8 mouse cellular contexts compared by ENCODE assay signal in the genomic region with DNA sequence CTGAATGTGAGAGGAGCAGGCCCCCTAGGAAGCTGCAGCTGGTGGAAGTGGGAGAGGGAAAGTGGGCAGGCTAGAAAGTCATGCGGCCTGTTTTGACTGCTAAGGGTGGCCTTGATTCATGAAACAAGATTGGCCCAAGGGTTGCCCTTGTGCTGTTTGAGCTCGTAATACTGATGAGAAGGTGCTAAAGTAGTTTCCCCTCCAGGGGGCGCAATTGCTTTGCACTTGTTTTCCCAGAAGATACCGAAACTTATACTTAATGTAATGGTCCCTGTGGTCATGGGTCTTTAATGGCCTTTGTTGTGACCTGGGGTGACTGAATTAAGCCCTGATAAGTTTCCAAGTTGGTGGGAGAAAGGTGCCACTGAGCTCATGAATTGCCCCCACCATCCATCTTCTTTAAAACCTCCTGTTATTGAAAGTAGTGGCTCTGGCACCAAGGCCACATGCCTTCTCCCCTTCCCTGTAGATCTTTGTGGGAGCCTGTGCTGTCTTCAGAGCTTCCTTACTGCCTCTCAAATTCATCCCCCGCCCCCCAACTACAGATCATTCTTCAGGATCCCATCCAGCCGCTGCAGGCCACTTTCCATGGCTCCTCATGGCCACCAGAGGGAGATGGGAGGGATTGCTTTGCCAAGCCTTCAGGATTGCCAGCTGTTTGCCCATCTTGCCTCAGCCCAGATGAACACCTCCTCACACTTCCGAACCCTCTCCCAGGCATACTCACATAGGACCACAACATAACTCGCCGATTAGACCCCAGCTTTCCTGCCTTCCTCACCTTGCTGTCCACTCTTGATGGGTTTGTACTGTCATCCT. TPM values are rescaled to one million over a fixed set of nuclear protein-coding genes. Genes with fewer than 3 reads are reported as not detected.
DNase-seq lines count a peak whose midpoint lies in the region; ATAC-seq and TF ChIP-seq lines count a peak whose summit lies in the region.

No protein-coding gene starts in this region.

- peaks cover 25% of the 10 kb centered on the region for H3K36me3 ChIP-seq in forebrain, embryonic 14.5 days (ENCODE audit: control insufficient read depth, insufficient read depth, low read length)
- H3K36me3 ChIP-seq in forebrain, embryonic 13.5 days (ENCODE audit: poor library complexity, severe bottlenecking), result peaks cover 24% of the 10 kb centered on the region
- peaks cover 22% of the 10 kb centered on the region for H3K36me3 ChIP-seq in lung, embryonic 14.5 days (ENCODE audit: insufficient read depth)

- H3K4me2 ChIP-seq in forebrain, embryonic 14.5 days (ENCODE audit: low read length), result no peak overlapping the region
- no peak overlapping the region for H3K4me2 ChIP-seq in forebrain, embryonic 13.5 days
- H3K4me2 ChIP-seq in lung, embryonic 14.5 days, result no peak overlapping the region

- 68% methylated on average over 9 of the region's 9 CpGs for WGBS in forebrain, embryonic 14.5 days
- 69% methylated on average over 9 of the region's 9 CpGs for WGBS in forebrain, embryonic 13.5 days
- 67% methylated on average over 9 of the region's 9 CpGs for WGBS in lung, embryonic 14.5 days

- ATAC-seq in forebrain, embryonic 14.5 days, result peak; percentile 23; the same call in 1 of the 2 replicates
- ATAC-seq in forebrain, embryonic 13.5 days, result no peak
- peak; percentile 32; the same call in 1 of the 2 replicates for ATAC-seq in lung, embryonic 14.5 days (ENCODE audit: insufficient read depth)

- peak; percentile 72 for TF ChIP-seq CTCF in lung, embryonic 14.5 days (IDR thresholded peaks at IDR 0.05; ENCODE audit: low read depth)

- no peak overlapping the region for H3K9ac ChIP-seq in forebrain, embryonic 14.5 days (ENCODE audit: low read length)
- no peak overlapping the region for H3K9ac ChIP-seq in forebrain, embryonic 13.5 days
- H3K9ac ChIP-seq in lung, embryonic 14.5 days, result no peak overlapping the region

- H3K9me3 ChIP-seq in forebrain, embryonic 14.5 days (replicated peaks; ENCODE audit: control insufficient read depth, low read length), result no peaks in the 10 kb centered on the region
- no peaks in the 10 kb centered on the region for H3K9me3 ChIP-seq in forebrain, embryonic 13.5 days (replicated peaks)
- no peaks in the 10 kb centered on the region for H3K9me3 ChIP-seq in lung, embryonic 14.5 days (ENCODE audit: low read depth, low read length)

- H3K27ac ChIP-seq in forebrain, embryonic 14.5 days (ENCODE audit: low read depth, low read length), result no peak overlapping the region
- H3K27ac ChIP-seq in forebrain, embryonic 13.5 days, result no peak overlapping the region
- no peak overlapping the region for H3K27ac ChIP-seq in lung, embryonic 14.5 days (ENCODE audit: low read depth)

- H3K27me3 ChIP-seq in forebrain, embryonic 14.5 days (replicated peaks; ENCODE audit: control insufficient read depth, insufficient read depth, low read length), result no peaks in the 10 kb centered on the region
- no peaks in the 10 kb centered on the region for H3K27me3 ChIP-seq in forebrain, embryonic 13.5 days
- H3K27me3 ChIP-seq in lung, embryonic 14.5 days (ENCODE audit: insufficient read depth, low read length), result no peaks in the 10 kb centered on the region

- DNase-seq in forebrain, embryonic 14.5 days (ENCODE audit: low spot score), result peak; percentile 62
- peak; percentile 44 for DNase-seq in urinary bladder, postnatal 14 days (ENCODE audit: low spot score)
- DNase-seq in urinary bladder, adult 18-20 months (ENCODE audit: low spot score in 2 of 2), result no peak
- DNase-seq in cerebellum, postnatal 25 days, result peak; percentile 69 to 83
- peak; percentile 71 for DNase-seq in kidney, adult 9 months
- DNase-seq in lung, embryonic 14.5 days, result peak; percentile 82
- DNase-seq in spleen, adult 12 weeks (ENCODE audit: low spot score), result peak; percentile 39

- no peaks in the 10 kb centered on the region for H3K4me1 ChIP-seq in forebrain, embryonic 14.5 days (ENCODE audit: control insufficient read depth, insufficient read depth, low read length)
- H3K4me1 ChIP-seq in forebrain, embryonic 13.5 days, result no peaks in the 10 kb centered on the region; the same call in 1 of the 2 replicates
- no peaks in the 10 kb centered on the region for H3K4me1 ChIP-seq in lung, embryonic 14.5 days (ENCODE audit: insufficient read depth)

- no peak overlapping the region for H3K4me3 ChIP-seq in forebrain, embryonic 14.5 days (ENCODE audit: low read depth, low read length)
- no peak overlapping the region for H3K4me3 ChIP-seq in forebrain, embryonic 13.5 days
- no peak overlapping the region for H3K4me3 ChIP-seq in lung, embryonic 14.5 days (ENCODE audit: low read depth, low read length)

RNA-seq across cellular contexts. Expression of a gene that starts 11.1 kb away (rescaled TPM):
- 25.8 and 27.1 TPM in 2 replicates for polyA plus RNA-seq in forebrain, embryonic 14.5 days (2014; fragmentation: Nextera tagmentation; extraction: Ambion mirVana)
- polyA plus RNA-seq in forebrain, embryonic 13.5 days (2015; fragmentation: Nextera tagmentation; extraction: Ambion mirVana), result 20.3 and 24.4 TPM in 2 replicates
- polyA plus RNA-seq in lung, embryonic 14.5 days (2014; fragmentation: Nextera tagmentation; extraction: Ambion mirVana), result 23.3 and 25.2 TPM in 2 replicates

Comparison
In these comparisons a context has a peak if more than half of its experiments do, and no peak if none do; other contexts are left out.
1. DNase-seq: peak in forebrain, embryonic 14.5 days (single experiment), urinary bladder, postnatal 14 days (single experiment), cerebellum, postnatal 25 days (2 of 2), kidney, adult 9 months (single experiment), lung, embryonic 14.5 days (single experiment) and spleen, adult 12 weeks (single experiment); none in urinary bladder, adult 18-20 months (0 of 2).